Mouse (Mus musculus) ES-E14 (cell line): Measurements from ENCODE around the gene Il22ra2.

ENCODE experiments used
- CHD2 ChIP-seq: IDR thresholded peaks from 2 replicates; pipeline ENCODE4 v1.6.1; 2014; ENCODE audit warnings: mild to moderate bottlenecking, low read depth, low read length, inconsistent platforms
- HCFC1 ChIP-seq: IDR thresholded peaks from 2 replicates; pipeline ENCODE4 v1.6.1; 2012; ENCODE audit warnings: low read length, inconsistent platforms, borderline replicate concordance; ENCODE audit not compliant: insufficient read depth
- MAFK ChIP-seq: IDR thresholded peaks from 2 replicates; pipeline ENCODE4 v1.6.1; 2014; ENCODE audit warnings: mild to moderate bottlenecking, low read depth, low read length, inconsistent platforms; ENCODE audit not compliant: insufficient read depth
- ZC3H11A ChIP-seq: IDR thresholded peaks from 2 replicates; pipeline ENCODE4 v1.6.1; 2012; ENCODE audit warnings: low read depth, mild to moderate bottlenecking, inconsistent platforms, low read length, borderline replicate concordance
- ZNF384 ChIP-seq: IDR thresholded peaks from 2 replicates; pipeline ENCODE4 v1.6.1; 2012; ENCODE audit warnings: low read depth, low read length, inconsistent platforms

DNA sequence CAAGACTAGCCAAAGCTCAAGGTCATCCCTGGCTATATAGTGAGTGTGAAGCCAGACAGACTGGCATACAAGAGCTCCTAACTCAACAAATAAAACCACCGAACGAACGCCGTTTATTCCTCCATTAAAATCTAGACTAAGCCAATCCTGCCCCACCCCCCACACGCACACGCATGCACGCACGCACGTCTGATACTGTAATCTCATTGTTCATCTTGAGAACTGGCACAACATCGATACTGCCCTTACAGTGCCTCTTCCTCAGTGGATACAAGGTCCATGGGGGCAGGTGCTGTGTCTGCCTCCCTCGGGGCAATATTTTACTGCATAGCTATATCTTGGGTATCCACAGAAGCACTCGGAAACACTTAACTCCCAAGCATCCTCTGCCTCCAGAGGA is 32.2 kb upstream of the Il22ra2 start:
- TF ChIP-seq HCFC1, result no peak
- no peak for TF ChIP-seq ZC3H11A
- TF ChIP-seq CHD2, result no peak
- no peak for TF ChIP-seq ZNF384
- TF ChIP-seq MAFK, result no peak
